Mouse (Mus musculus): ENCODE measurements at regions not wholly inside any gene's neighbourhood (a gene's known extent, or its start where the extent isn't known, plus 50 kb on each side); places are given as distances from the start of the nearest gene placed in this dataset.

DNA sequence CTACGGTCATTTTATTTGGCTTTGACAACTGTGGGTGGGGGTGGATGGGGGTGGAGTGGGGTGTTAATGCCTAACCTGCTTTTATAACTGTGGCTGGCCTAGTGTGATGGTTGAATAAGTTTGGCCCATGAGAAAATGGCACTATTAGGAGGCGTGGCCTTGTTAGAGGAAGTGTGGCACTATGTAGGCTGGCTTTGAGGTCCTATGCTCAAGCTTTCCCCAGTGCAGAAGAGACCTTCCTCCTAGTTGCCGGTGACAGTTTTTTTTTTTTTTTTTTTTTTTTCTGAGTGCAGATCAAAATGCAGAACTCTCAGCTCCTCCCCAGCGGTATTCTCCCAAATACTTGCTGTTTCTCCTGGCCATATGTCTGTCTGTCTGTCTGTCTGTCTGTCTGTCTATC, 404.6 kb upstream of the Smim15 start:
- DNase-seq (ENCODE audit: low spot score), result no peak

DNA sequence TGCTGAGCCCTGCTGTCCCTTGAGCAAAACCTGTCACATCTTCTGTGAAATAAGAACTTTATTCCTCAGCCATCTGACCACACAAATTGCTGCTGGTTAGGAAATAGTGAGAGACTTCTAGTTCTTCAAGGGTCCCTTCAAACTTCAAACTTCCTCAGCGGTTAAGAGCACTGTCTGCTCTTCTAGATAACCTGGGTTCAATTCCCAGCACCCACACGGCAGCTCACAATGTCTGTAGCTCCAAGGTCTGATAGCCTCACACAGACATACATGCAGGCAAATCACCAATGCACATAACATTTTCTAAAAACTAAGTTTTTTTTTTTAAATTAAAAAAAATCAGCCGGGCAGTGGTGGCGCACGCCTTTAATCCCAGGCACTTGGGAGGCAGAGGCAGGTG, 407.0 kb upstream of the Smim15 start:
- DNase-seq (ENCODE audit: low spot score), result no peak

DNA sequence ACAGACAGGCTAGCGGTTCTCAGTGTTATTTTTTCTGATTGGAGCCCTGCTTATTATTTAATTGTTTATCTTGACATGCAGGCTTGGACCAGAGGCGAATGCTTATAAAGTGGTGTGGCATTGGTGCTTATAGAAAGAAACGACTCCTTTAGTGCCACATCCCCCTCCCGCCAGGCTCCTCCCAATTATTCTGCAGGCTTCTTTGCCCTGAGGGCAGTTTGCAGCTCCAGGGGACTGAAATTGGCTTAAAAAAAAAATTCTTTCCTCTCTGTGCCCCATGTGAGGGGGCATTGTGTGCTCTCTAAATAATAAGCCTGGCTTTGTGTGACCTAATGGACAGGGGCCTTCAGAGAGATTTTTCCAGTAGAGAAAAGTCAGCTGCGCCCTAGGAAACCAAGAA, 409.1 kb upstream of the Smim15 start:
- no peak for DNase-seq (ENCODE audit: low spot score)

DNA sequence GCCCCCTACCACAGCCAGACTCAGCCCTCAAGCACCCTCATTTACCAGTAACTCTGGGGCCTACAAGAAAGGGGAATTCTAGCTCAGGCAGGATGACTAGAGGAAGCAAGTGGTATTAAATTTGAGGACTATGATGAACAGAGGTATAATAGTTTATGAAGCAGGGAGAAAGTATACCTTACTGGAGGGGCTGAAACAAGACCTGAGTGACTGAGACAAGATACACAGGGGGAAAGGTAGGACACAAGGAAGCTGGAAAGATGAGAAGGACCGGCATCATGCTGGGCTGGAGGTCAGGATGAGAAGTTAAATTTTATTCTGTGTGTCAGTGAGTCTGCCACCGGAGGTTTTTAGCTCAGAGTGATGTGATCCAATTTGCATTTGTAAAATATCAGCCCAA, 417.2 kb upstream of the Smim15 start:
- no peak for DNase-seq (ENCODE audit: low spot score)

DNA sequence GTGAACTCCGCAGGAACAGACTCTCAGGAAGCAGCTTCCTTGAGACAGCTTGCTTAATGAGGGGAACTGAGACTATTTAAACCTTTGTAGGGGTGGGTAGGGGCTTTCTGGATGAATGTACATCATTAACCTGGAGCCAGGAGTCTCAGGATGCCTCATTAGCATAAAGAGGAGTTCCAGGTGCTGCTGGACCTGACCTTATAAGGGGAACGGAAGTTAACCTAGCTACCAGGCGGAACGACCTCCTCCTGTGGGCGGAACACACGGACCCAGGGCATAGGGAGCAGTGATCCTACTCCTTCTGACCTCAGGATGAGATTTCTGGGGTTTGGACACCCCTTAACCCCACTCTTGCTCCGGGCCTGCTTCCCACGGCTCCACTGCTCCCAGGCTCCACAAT, 417.6 kb upstream of the Smim15 start:
- DNase-seq (ENCODE audit: low spot score), result no peak

DNA sequence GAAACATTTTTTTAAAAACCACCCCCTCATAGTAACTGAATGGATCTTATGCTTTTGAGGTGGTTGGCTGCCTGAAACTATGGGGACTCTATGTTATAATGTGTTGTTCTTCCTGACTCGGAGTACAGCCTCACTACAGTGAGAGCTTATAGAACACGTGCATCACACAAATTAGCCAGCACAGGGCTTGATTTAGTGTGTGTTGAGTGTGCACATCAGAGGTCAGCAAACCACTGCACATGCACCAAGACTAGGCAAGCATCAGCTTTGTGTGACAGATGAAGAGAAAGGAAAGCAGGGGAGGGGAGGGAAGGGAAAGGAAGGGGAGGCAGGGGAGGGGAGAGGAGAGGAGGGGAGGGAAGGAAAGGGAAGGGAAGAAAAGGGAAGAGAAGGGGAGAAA, 422.9 kb upstream of the Smim15 start:
- no peak for DNase-seq (ENCODE audit: low spot score)

DNA sequence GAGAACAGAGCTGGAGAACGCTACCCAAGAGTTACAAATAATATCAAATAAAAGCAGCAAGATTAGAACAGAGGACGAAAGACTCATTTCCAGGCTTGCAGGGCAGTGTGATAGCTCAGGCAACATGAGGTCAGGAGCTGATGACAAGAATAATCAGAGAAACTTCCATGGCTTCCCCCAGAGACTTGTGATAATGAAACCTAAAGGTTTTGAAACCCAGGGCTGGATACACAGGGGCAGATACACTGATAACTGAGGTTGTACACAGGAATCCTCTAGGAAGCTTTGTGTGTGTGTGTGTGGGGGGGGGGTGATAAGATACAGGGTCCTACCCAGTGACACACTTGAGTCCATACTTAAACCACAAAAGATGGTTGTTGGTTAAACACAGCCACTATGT, 423.4 kb upstream of the Smim15 start:
- DNase-seq (ENCODE audit: low spot score), result no peak

DNA sequence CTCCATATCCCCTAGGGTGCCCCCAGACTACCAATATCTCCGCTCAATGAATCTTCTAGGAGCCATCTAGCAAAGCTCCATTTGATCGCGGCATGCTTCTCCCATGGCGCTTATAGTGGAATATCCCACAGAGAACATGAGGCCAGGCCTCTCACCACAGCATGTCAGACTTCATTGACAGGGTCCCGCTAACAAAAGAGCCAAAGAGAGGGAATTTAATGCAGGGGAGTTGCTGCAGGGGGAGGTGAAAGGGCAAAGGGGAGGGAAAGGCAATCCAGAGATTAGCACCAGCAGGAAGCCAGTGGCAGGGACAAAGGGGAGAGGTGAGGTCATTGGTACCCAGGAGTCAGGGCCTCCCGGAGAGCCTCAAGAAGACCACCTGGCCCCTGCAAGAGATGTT, 424.0 kb upstream of the Smim15 start:
- no peak for DNase-seq (ENCODE audit: low spot score)

DNA sequence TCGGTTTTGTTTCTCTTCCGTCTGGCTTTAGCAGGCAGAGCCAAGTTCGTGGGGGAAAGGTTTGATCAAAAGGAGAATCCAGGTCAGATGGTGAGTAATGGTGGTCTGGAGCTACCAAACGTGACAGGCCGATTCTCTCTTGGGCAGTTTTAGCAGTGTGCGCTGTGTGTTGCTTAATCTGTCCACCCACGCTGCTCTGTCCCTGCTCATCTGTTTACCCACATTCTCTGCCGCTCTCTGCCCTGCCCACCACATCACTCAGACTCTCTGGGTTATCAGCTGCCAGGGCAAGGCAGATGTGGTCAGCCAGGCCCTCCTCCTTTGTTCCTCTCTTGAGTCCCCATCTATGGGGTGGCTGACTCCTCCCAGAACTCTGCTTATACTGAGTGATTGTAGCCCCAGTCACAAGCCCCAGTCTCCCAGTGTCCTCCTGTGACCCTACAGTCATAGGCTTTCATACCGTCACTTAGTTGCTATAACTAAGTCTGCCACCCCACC, 424.8 kb upstream of the Smim15 start:
- DNase-seq (ENCODE audit: low spot score), result no peak

DNA sequence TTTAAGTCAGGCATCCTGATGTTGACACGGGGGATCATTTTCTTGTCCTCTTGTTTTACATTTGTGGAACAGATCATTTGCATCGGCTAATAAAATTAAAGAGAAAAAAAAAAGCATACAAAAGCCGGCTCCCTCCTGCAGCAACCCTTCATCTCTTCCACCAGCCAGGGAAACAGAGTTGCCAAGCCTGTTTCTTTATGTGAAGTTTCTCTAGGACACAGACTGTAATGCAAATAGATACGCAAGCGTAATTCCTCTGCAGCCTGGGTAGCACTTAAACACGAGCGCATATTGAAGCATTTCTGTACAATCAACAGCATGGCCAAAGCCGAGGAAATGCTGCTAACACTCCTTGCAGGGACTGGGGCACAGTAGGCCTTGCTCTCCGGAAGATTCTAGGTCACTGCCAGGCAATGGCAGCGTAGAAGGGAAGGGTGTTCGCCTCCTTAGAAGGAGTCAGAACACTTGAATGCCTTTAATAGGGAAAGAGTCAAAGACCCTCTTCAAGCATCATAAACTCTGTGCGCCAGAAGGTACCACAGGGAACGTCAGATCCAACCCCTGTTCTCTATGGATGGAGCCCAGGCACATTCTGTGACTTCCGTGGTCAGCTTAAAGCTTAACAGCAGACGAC, 425.3 kb upstream of the Smim15 start:
- no peak for DNase-seq (ENCODE audit: low spot score)

DNA sequence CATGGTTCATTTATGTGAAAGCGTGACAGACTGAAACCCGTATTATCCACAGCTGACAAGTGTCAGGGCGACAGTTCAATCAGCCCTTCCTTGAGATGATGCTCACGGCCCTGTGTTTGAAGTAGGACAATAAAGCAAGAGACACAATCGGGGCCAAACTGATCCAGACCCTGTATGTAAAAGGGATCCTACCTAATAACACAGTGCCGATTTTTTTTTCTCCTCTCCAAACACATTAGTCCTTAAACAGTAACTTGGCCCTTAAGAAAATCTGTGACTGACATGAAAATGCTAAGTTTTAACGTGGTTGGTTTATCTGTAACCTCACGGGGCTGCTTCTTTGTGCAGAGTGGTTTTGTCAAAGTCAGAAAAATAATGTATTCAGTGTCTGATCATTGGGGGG, 425.9 kb upstream of the Smim15 start:
- DNase-seq (ENCODE audit: low spot score), result no peak

DNA sequence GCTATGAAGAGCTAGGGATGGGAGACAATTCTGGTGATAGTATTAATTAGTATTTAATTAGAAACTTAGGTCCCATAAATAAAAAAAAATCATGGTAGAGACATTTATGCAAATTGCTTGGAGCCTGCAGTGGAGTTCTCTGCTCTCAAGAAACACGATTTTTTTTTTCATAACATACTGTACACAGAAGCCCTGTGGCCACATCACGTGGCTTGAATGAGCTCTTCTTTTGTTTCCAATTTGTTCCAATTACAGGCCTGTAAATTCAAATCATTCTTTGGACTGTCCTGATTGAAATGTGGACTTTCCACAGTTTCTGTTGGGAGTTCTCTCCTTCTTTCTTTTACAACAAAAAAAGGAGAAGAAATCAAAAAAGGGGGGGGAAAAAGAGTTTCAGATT, 426.7 kb upstream of the Smim15 start:
- DNase-seq (ENCODE audit: low spot score), result no peak

DNA sequence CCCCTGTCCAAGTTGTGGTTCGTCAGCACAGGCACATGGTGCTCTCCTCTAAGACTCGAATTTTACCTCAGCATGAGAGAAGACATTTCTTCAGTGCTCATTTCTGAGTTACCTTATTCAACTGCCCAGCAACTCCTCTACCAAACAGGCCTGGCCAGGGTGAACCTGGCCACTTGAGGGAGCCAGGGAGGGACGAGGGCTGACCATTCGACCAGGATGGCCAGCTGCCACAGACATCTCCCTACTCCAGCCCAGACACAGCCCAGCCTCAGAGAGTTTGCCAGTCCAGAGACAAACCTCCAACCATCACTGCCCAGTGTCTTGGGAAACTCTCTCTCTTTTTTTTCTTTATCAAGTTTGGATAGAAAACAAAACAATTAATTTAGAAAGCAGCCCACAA, 427.5 kb upstream of the Smim15 start:
- DNase-seq (ENCODE audit: low spot score), result peak; percentile 32

DNA sequence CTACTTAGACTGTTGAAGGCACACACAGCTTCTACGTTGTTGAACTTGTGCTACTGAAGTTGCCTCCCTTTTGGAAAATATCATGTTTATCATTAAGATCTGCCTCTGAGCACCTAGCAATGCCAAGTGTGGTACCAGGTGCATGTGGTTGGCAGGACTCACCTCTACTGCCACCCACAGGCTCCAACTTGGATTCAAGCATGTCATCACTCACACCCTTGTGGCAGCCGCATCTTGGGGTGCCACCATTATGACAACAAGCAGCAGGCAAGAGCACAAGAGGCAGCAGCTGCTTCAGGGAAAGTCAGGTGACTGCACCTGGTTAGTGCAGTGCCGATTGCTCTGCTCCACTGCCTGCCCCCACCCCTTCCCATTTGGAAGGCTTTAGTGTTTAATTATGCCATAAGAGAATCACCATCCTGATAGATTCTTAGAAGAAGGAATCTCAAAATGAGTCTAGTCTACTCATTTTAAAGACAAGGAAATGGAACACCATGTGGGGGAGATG, 435.2 kb upstream of the Smim15 start:
- no peak for DNase-seq (ENCODE audit: low spot score)

DNA sequence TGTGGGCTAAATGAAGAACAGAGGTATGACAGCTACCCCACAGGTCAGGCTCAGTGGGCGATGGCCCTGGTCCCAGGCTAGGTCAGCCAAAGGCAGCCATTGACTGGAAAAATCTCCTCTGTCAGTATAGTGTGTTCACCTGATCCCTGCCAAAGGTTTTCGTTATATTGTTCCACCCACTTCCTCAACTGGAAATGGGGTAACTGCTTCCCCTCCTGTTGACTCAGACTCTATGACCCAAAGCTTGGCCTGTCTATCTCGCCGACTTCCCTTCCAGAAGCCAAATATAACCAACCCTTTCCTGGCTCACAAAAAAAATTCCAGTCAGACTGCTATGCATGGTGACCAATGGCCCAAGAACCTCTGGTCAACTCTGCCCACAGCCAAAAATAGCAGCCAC, 437.0 kb upstream of the Smim15 start:
- DNase-seq (ENCODE audit: low spot score), result peak; percentile 79

DNA sequence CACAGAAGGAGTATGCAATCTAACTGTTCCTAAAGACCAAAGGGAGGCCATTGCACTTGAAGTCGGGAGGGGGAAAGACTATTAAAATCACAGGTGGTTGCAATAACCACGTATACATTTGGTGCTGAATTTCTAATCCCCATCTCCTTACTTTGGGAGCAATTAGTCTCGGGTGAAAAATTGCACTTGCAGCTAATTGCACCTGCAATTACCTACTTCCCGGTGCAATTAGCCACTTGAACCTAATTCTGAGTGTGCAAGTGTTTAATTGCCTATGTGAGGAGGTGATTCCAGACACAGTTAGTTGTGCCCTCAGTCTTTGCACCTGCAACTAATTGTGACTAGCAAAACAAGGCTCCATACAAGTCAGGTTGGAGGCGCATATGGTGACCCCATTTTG, 442.1 kb upstream of the Smim15 start:
- DNase-seq (ENCODE audit: low spot score), result no peak

DNA sequence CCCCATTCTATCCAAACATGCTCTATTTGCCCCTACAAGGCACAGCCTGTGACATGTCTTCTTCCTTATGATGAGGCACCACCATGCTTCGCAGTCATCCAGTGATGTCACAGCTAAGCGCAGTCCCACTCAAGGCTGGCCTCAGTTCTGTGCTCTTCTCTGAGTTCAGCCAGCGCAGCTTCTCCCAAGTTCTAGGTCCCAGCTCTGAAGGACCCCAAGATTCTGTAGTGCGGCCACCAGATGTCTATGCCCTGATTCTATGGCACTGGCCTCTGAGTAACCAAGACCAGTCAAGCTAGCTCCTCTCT, 443.2 kb upstream of the Smim15 start:
- no peak for DNase-seq (ENCODE audit: low spot score)

DNA sequence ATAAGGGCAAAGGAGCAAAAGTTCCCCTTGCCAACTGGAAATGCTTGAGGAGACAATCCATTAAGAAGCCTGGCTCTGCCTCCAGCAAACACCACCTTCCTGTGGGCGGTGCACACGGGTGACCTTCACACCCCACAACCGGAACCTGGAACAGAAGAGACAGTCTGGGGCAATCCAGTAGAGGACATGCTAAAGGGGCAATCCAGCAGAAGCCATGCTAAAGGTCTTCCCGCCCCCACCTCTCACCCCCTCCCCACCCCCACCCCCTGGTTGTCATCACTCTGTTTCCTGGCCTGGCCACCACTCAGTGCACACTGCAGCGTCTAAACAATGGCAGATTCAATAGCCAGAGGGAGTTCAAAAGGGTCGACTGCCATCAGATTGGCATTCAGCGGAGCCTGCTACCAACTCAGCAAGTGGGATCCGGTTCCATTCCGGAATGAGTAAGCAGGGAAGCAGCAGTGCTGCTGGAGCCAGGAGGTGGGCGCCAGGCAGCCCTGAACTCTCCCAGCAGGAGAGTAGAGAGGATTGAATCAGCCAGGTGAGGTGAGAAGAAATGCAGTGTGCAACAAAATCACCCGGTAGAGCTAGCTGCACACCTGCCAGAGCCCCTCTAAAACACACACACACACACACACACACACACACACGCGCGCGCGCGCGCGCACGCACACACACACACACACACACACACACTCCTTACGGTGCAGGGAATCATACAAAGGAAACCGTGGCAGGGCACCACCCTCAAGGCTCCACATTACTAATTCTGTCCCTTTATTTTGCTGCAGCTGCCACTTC, 443.7 kb upstream of the Smim15 start:
- DNase-seq (ENCODE audit: low spot score), result no peak

DNA sequence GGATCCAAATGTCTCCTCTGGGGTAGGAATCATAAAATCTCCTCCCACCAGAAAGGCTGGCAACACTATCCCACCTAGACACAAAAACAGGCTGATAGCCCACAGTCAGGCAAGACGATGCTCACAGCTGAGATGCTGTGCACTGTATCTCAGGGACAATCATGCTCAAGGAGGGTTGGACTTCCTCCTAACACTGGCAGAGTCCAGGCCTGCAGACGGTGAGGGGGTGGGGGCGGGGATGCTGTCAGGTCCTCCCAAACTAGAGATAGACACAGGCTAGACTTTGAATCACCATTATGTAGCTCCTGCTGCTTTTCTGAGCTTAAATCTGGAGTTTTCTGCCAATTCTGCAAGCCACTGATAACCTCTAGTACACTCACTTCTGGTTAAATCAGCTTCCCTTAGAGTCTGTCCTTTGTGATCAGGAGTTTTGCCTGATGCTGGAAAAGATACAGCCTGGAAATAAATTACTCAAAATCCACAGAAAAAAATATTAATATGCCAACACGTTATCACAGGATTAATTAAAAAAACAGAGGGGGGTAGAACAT, 445.1 kb upstream of the Smim15 start:
- DNase-seq (ENCODE audit: low spot score), result no peak

DNA sequence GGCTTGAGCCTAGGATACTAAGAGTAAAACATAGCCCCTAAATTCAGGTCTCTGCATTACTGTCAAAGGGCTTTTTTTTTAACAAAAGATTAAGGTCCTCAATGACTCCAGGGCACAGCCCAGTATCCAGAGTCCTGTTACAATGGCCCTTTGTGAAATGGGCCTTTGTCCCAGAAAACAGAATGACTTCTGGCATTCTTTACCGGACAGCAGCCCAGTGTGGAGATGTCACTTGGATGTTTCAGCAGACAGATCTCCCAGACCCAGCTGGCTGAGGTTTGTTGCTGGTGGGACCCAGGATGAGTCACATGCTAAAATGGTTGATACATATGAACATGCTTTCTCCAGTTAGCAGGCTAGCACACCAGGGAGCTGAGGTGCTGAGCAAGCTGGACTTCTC, 445.9 kb upstream of the Smim15 start:
- DNase-seq (ENCODE audit: low spot score), result peak; percentile 62

DNA sequence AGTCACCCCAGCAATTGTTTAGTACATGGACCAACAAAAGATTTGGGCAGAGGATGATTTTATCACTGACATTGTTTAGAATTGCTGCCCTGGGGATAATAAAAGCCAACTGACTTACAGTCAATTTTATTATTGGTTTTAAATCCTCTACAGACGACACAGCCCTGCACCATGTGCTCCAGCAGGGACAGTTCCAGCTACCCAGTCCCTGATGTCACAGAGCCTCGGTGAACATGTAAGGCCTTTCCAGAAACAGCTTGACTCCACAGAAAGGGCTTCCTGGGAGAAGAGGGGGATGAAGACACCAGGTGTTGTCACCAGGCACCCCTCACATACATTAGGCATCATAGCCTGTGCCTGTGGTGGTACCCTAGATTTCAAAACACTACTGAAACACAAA, 447.0 kb upstream of the Smim15 start:
- no peak for DNase-seq (ENCODE audit: low spot score)

DNA sequence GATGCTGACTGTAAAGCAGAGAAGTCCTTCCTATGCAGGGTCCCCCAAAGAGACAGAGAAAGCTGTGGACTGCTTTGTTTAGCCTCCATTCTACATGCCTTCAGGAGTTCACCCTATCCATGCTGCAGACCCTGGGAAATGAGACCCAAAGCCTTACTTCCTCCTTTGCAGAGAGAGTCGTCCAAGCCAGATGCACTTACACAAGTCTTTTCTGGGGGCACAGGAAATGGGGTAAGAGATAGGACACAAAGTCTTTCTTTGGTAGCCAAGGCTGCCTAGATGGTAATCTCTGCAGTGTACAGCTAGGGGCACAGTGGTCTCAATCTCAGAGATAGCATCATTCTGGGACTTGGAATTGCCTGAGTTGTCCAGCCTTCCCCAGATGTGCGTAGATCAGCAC, 448.1 kb upstream of the Smim15 start:
- no peak for DNase-seq (ENCODE audit: low spot score)

DNA sequence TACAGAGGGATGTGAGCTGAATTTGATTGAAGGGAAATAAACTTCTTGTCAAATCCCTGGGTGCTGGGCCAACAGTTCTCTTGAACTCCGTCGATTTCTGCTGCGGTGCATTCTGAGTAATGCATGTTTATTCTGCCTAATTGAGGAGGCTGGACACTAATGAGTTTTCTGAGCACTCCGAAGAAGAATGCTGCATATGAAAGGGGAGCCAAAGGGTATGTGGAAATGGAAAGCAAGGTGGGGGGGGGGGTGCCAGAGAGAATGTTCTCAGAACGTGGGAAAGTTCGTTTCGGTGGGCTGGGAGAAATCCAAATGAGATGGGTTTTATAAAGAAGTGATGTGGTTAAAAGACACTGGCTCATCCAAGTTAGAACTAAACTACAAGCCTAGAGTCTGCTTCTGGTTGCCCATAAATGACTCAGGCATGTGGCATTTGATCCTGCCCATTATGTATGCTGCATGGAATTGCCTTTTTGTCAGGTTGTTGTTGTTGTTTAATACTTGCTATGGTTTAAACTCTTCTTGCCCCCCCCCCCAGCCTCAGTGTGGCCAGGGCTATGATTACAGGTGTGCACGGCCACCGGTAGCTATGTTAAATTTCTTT, 455.7 kb upstream of the Smim15 start:
- DNase-seq (ENCODE audit: low spot score), result no peak
